Mouse (Mus musculus) hindbrain, postnatal 0 days (tissue): ENCODE data around the gene Rap1gap. TPM values are rescaled to one million over a fixed set of nuclear protein-coding genes. Genes with fewer than 3 reads are reported as not detected.

ENCODE experiments used
- ATAC-seq: fragments of 200-750 bp; cut with Nextera tagmentation; 2 replicates; pipeline ENCODE4 v1.8.0; 2017; ENCODE audit warnings: mild to moderate bottlenecking, moderate TSS enrichment, moderate library complexity
- DNase-seq: peaks from one replicate; pipeline ENCODE4 v3.0.0-alpha.2; 2015; ENCODE audit warnings: low spot score
- H3K27ac ChIP-seq: fragments of 300-500 bp; sonication (generic); 2 replicates; pipeline ENCODE4 v1.5.1; 2014; ENCODE audit warnings: mild to moderate bottlenecking
- H3K27me3 ChIP-seq: fragments of 300-500 bp; sonication (generic); 2 replicates; pipeline ENCODE4 v1.6.1; 2014; ENCODE audit warnings: low read length, mixed read lengths; ENCODE audit not compliant: insufficient read depth
- H3K36me3 ChIP-seq: fragments of 300-500 bp; sonication (generic); 2 replicates; pipeline ENCODE4 v1.6.1; 2014; ENCODE audit warnings: low read length, mixed read lengths; ENCODE audit not compliant: insufficient read depth
- H3K4me1 ChIP-seq: fragments of 300-500 bp; sonication (generic); 2 replicates; pipeline ENCODE4 v1.6.1; 2014; ENCODE audit warnings: antibody characterized with exemption, low read length, mixed read lengths; ENCODE audit not compliant: insufficient read depth
- H3K4me2 ChIP-seq: fragments of 300-500 bp; sonication (generic); 2 replicates; pipeline ENCODE4 v1.6.1; 2014; ENCODE audit warnings: low read depth, mild to moderate bottlenecking, low read length, moderate library complexity, mixed read lengths
- H3K4me3 ChIP-seq: fragments of 300-500 bp; sonication (generic); 2 replicates; pipeline ENCODE4 v1.5.1; 2014; ENCODE audit warnings: low read length
- H3K9ac ChIP-seq: fragments of 300-500 bp; sonication (generic); replicated peaks from 2 replicates; pipeline ENCODE4 v1.6.1; 2014; ENCODE audit warnings: mild to moderate bottlenecking, low read length, moderate library complexity, mixed read lengths
- H3K9me3 ChIP-seq: fragments of 300-500 bp; sonication (generic); 2 replicates; pipeline ENCODE4 v1.6.1; 2016; ENCODE audit warnings: low read length, mixed read lengths
- CTCF ChIP-seq: IDR thresholded peaks from 2 replicates; pipeline ENCODE4 v1.5.1; 2016; ENCODE audit warnings: antibody characterized with exemption, control low read depth, low read depth
- WGBS: fragments of 180-500 bp; shearing (Covaris S2); extraction: QIAGEN DNeasy Blood & Tissue Kit; methylation state at CpG from one replicate; pipeline ENCODE4 v1.1.7; 2014; 5-methylcytosine and 5-hydroxymethylcytosine counted together
- polyA plus RNA-seq: library from polyadenylated mRNA; unstranded; fragments of >200 nt; fragmentation: Nextera tagmentation; extraction: Ambion mirVana; gene quantifications from 2 replicates; pipeline ENCODE4 v1.2.1, GENCODE M21; 2015
- total RNA-seq: library from RNA; depleted of rRNA; stranded (reverse); fragments of >200 nt; gene quantifications from 2 replicates; pipeline ENCODE4 v1.2.3, GENCODE M21; 2014

Rap1gap gene
- total and polyA plus RNA-seq, 2 experiments from 2014 or later = 110 to 282 TPM

DNA sequence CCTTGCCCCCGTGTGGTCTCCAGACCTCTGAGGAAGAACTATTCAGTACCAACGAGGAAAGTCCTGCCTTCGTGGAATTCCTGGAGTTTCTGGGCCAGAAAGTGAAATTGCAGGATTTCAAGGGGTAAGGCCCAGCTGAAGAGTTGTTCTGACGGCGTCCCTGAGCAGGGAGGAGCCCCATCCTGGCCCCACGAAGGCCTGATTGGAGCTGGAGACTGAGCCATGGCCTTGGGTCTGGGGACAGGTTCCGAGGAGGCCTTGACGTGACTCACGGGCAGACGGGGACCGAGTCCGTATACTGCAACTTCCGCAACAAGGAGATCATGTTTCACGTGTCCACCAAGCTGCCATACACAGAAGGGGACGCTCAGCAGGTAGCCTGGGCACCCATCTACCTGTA is 53.1 kb downstream of the Rap1gap start:
- H3K27ac ChIP-seq = no peak overlapping the region
- H3K9ac ChIP-seq = no peak overlapping the region
- H3K4me2 ChIP-seq = no peak overlapping the region
- H3K9me3 ChIP-seq = no peaks in the 10 kb centered on the region
- H3K36me3 ChIP-seq = peaks cover 5% of the 10 kb centered on the region
- 70% methylated on average over 15 of the region's 15 CpGs for whole genome bisulfite sequencing
- no peak for TF ChIP-seq CTCF
- H3K4me3 ChIP-seq = no peak overlapping the region
- H3K4me1 ChIP-seq = peaks cover 5% of the 10 kb centered on the region
- ATAC-seq (no peak), DNase-seq (no peak)
- H3K27me3 ChIP-seq = no peaks in the 10 kb centered on the region

DNA sequence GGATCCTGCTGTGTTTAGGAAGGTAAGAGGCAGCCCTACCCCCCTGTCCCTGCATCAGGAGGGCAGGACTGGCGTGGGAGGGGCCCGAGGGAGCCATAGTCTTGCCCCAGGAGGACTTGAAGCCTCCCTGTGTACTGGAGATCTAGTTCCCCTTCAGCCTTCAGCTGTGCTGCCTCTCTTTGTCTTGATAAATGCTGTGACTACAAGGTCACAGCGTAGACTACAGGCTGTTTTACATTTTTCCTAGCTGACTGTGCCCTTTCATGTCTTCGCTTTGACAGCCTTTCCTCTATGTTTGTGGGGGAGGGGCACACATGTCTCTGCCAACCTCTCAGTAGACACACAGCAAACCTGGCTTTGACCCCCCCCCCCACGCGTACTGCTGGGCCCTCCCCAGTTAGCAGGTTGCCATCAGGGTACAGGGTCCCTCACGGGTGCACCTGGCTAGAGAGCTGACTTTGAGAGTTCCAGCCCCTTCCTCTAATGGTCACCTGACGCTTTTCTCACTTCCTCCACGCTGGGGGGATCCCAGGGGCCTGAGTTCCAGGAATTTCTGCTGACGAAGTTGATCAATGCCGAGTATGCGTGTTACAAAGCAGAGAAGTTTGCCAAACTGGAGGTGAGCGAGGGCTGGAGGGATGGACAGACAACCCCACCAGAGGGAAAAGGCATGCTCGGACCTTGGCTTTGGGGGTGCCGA is 55.0 kb downstream of the Rap1gap start:
- peak overlapping the region; percentile 4; the same call in 1 of the 2 replicates for H3K9ac ChIP-seq

DNA sequence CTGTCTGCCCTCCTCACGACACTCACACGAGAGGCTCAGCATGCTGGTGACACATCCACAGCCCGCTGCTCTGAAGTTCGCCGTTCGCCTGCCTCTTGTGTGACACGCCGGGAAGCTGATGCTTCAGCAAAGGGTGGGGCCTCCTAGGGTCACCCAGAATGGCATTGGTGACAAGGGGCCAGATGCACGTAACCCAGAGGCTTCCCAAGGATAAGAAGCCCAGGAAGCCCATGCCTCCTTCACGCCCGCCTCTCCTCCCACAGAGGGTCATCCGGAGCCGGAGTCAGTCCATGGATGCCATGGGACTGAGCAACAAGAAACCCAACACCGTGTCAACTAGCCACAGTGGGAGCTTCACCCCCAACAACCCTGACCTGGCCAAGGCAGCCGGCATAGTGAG is 57.0 kb downstream of the Rap1gap start:
- H3K4me1 ChIP-seq = peaks cover 5% of the 10 kb centered on the region
- no peak overlapping the region for H3K4me2 ChIP-seq
- H3K27ac ChIP-seq = no peak overlapping the region
- DNase-seq (no peak), ATAC-seq (no peak)
- H3K9me3 ChIP-seq = no peaks in the 10 kb centered on the region
- no peaks in the 10 kb centered on the region for H3K27me3 ChIP-seq
- WGBS = 82% methylated on average over 15 of the region's 15 CpGs
- no peak for TF ChIP-seq CTCF
- H3K36me3 ChIP-seq = peaks cover 3% of the 10 kb centered on the region
- no peak overlapping the region for H3K9ac ChIP-seq
- H3K4me3 ChIP-seq = no peak overlapping the region

More for the DNA sequence above, 55.0 kb downstream of the Rap1gap start:
- Histone ChIP-seq H3K4me1 (peaks cover 5% of the 10 kb centered on the region), H3K4me2 (no peak overlapping the region), H3K9me3 (no peaks in the 10 kb centered on the region), H3K4me3 (no peak overlapping the region), H3K27me3 (no peaks in the 10 kb centered on the region), H3K36me3 (peaks cover 5% of the 10 kb centered on the region), H3K27ac (no peak overlapping the region)
- DNase-seq = peak; percentile 49
- TF ChIP-seq CTCF = no peak; the same call in 1 of the 2 replicates
- ATAC-seq = no peak
- WGBS = 31% methylated on average over 15 of the region's 15 CpGs

DNA sequence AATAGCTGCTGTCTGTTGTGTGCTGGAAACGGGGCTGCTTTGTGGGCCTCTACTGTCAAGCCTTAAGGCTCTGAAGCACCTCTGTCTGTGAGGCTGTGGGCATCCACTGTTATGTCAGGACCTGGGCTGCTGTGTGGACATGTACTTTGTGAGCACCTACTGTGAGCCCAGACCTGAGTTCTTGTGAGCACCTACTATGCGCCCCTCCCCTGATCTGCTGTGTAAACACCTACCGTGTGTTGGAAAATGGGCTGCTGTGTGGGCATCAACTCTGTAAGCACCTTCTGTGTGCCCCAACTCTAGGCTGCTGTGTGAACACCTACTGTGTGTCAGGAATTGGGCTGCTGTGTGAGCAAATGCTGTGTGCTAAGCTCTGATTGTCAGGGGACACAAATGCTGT is 57.7 kb downstream of the Rap1gap start:
- Histone ChIP-seq H3K36me3 (no peaks in the 10 kb centered on the region; the same call in none of the 2 replicates), H3K27ac (no peak overlapping the region), H3K4me3 (no peak overlapping the region), H3K27me3 (no peaks in the 10 kb centered on the region), H3K9me3 (no peaks in the 10 kb centered on the region), H3K4me2 (no peak overlapping the region), H3K9ac (no peak overlapping the region), H3K4me1 (peaks cover 5% of the 10 kb centered on the region)
- no peak for TF ChIP-seq CTCF
- ATAC-seq = no peak
- WGBS = 90% methylated on average over 3 of the region's 3 CpGs
- no peak for DNase-seq

DNA sequence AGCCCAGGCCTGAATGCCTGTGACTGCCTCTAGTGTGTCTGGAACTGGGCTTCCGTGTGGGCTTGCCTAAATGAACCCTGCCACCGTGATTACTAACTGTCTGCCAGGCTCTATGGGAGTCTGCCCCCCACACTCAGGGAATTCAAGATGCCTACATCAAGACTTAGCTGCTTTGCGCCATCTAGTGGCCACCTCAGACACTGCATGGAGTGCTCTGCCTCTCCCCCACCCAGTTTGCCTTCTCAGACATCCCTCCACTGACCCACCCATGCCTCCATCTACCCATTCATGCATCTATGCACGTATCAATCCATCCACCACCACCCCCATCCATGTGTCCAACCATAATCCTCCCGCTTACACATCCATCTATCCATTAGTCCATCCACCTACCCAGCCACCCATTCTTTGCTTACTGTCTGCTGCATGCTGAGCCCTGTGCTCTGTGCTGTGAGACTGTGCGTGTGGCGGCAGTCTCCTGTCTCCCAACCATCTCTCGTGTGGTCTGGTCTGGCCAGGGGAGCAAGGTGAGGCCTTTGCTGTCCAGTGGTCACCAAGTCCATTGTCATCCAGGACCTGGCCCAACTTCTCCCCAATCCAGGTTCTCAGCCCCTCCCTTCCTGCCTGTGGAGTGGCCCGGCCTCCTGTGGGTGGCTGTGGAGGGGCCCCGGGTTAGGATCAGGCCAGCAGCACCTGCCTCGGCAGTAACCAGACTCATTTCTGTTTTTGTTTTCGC is 58.3 kb downstream of the Rap1gap start:
- 30% methylated on average over 12 of the region's 12 CpGs for WGBS
- Histone ChIP-seq H3K36me3 (no peaks in the 10 kb centered on the region; the same call in none of the 2 replicates), H3K4me3 (no peak overlapping the region), H3K4me1 (peaks cover 9% of the 10 kb centered on the region), H3K27me3 (no peaks in the 10 kb centered on the region), H3K9ac (no peak overlapping the region), H3K4me2 (no peak overlapping the region), H3K27ac (no peak overlapping the region), H3K9me3 (no peaks in the 10 kb centered on the region)
- peak; percentile 53; the same call in 1 of the 2 replicates for ATAC-seq
- peak; percentile 91 for DNase-seq
- peak; percentile 98 for TF ChIP-seq CTCF

DNA sequence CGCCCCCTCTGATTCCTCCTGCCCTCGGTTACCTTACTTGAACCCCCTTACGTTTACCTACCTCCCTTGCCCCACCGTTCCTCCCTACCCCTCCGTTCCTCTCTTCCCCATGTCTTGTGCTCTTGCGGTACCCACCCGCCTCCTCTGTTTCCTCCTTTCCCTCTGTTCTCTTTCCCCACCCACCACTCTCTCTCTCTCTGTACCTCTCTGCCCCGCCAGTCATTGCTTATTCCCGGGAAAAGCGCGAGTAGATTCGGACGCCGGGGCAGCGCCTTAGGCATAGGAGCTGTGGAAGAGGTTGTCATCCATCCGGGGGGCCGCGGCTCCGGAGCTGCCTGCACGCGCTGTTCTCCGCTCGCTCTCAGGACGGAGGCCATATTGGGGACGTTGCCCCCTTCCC is 59.0 kb downstream of the Rap1gap start:
- Histone ChIP-seq H3K4me2 (no peak overlapping the region), H3K4me1 (peaks cover 9% of the 10 kb centered on the region), H3K27ac (no peak overlapping the region), H3K36me3 (no peaks in the 10 kb centered on the region; the same call in none of the 2 replicates), H3K9me3 (no peaks in the 10 kb centered on the region), H3K4me3 (no peak overlapping the region), H3K9ac (no peak overlapping the region), H3K27me3 (no peaks in the 10 kb centered on the region)
- no peak for ATAC-seq
- no peak for TF ChIP-seq CTCF
- 45% methylated on average over 25 of the region's 25 CpGs for WGBS
- no peak for DNase-seq
